Mouse (Mus musculus): ENCODE measurements around the gene Ppfia1.

The Ppfia1 gene

DNA sequence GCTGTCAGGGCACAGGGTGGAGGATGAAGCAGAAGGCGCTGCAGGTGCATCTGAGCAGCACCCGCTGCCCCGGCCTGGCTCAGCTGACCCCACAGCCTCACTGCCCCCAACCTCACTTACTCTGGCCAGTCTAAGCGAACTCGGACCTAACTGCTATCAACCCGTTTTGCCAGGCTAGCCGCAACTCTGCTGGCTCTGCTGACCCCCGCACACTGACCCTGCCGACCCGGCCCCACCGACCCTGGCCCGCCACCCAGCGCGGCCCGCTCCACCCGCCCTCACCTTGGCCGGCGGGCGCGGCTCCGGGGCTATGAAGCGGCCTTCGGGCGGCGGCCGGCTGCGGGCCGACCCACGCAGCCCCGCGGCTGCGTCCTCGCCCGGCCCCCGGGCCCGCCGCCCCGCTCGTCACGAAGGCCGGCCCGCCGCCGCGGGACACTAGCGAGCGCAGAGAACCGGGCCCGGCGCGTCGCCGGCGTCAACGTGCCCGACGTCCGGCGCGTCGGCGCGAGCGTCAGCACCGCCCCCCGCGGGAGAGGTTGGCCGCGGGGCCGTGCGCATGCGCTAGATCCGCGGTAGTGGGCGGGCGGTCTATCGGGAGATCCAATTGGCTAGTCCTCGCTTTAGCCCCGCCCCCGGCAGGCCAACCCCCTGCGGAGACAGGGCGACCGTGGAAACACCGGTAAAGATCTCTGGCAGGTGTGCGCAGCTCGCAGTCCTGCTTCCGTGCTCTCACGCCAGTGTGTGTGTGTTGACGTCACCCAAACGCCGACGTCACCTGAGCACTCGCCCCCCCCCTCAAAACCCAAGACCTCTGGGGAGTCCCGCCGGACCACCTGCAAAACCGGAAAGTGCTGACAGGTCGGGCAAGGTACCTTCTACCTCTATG, at the start of gene Ppfia1:
Gene Ppfia1, minus strand, starts transcription at position 493 of the 886 bp plus-strand sequence.
- DNase-seq: peak; percentile 98

DNA sequence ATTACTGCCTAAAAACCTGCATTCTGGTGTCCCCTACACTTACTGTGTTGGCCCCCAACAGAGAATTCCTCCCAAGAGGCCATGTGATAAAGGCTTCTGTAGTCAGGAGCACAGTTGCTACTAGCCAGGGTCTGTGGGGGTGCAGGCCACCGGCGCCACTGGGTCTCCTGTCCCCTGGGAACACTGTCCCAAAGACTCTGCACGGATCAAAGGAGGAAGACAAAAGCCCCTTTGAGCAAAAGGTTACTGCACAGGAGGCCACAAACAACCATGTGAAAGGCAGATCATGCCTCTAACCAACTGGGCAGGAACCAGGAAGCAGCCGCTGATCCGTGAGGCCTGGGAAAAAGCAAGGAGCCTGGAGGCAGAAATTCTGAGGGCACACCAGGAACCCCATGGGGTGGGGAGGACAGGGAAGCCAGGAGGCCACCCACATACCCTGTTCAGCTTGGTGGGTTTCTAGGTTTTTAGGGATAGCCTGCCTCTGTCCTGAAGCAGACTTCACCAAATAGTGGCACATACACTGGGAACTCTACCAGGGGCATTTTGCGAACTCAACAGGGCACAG, 46.9 kb upstream of the Ppfia1 start:
- DNase-seq: no peak

DNA sequence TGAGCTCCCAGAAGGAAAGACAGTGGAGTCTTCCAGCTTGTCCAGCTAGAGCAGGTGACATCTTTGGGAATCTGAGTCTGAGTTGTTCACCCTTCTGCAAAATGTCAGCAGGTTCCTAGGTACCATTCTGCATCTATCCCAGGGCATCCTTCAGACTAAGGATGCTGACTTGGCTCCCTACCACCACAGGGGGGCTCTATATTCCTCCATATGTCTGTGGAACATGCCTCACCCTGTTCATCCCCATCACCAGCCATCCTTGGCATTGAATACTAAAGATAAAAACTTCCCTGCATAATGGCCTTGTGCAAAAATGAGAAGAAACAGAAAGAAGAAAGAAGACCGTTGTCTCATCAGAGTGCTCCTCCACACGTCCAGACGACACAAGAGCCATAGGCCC, 36.0 kb upstream of the Ppfia1 start:
- DNase-seq: no peak

DNA sequence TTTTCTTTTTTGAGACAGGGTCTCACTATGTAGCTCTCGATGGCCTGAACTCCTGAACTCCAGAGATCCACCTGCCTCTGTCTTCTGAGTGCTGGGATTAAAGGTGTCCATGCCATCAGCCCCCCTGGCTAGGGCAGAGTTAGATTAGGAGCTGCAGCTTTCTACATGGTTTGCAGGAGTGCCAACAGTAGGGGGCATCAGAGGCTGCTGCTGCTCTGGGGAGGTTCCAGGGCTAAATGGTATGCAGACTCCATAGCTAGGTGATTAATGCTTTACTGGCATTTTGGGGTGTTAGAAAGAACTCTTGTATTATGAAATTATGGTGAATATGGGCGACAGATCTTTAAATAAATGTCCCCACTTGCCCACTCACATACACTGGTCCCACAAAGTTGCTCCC, 33.8 kb upstream of the Ppfia1 start:
- DNase-seq: peak; percentile 62

DNA sequence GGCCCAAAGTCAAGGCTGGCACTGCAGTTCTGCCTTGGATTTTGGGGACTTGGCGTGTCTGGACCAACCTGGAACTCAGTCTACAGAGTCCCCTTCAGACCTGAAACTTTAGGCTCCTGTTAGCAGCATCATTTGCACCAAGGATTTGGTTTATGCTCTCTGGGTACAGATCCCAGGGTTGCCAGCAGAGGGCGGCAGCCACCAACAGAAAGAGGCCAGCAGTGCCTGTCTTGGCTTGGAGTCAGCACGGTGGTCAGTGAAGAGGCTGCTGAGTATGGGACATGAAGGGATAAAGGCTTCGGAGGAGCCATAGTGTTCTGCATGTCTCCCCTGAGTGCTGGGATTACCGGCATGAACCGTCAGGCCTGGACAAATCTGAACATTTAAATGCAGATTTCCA, 32.1 kb upstream of the Ppfia1 start:
- DNase-seq: peak; percentile 74

DNA sequence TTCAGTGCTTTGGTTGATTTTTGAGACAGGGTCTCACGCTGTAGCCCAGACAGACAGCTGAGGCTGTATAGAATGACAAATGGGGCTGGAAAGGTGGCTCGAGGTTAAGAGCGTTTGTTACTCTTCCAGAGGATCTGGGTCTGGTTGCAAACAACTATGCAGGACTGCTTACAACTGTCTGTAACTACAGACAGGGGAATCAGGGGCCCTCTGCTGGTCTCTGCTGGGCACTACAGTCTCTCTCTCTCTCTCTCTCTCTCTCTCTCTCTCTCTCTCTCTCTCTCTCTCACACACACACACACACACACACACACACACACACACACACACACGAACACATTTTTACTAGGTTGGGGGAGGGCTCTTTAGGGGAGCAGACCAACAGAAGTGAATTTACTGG, 30.1 kb upstream of the Ppfia1 start:
- peak; percentile 62 for DNase-seq

DNA sequence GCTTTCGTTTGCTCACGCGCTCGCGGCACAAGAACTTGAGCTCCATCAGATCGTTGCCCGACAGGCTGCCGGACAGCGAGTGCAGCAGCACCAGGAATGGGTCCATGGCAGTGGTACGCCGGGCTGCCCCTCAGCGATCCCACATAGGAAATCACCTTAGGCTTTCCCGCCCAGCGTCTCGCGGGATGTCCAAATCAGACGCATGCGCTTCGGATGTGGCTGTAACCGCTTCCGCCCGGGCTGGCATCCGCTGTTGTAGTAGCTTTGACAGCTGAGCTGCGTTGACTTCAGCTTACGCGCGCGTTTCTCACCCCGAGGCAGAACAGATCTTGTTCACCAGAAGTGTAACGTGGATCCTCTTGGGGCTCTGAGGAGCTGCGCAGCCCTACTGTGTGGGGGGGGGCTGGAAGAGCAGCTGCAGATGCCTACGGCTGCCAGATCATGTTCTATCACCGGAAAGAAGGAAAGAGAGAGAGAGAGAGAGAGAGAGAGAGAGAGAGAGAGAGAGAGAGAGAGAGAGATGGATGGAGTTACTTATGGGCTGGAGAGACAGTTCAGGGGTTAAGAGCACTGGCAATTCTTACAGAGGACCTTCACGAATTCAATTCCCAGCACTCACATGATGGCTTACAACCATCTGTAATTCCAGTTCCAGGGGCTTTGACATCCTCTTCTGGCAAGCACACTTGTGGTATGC, 28.9 kb upstream of the Ppfia1 start, which contains the start of gene Fadd:
Gene Fadd, minus strand, starts transcription at position 180 of the 697 bp plus-strand sequence.
- DNase-seq: peak; percentile 94

DNA sequence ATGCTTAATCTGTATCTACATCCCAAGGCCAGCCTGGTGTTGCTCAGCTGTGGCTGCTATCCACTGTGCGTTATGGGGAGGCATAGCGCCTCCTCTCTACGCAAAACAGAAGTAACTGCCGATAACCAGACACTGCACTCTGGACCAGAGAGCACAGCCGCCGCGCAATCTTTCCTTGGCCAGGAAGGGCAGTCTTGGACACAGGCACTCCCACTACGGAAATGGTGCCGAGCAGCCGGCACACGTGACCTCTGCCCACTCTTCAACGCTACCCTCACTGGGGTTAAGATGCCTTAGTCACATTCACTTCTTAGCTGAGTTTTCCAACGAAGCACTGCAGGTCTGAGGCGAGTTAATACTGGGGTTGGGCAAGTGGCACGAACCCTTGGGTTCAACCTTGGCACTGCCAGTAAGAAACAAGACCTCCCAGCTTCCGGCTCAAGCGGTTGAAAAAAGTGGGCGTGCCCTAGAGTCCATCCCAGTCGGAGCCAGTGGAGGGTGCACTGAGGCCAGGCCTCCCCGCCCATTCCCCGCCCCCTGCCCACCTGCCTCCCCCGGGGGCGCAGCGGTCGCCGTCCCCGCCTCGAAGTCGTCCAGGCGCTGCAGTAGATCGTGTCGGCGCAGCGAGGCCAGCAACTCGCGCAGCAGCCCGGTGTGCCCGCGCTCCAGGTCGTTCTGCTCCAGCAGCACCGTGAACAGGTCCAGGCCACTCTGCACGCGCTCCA, 28.2 kb upstream of the Ppfia1 start:
- peak; percentile 43 for DNase-seq

DNA sequence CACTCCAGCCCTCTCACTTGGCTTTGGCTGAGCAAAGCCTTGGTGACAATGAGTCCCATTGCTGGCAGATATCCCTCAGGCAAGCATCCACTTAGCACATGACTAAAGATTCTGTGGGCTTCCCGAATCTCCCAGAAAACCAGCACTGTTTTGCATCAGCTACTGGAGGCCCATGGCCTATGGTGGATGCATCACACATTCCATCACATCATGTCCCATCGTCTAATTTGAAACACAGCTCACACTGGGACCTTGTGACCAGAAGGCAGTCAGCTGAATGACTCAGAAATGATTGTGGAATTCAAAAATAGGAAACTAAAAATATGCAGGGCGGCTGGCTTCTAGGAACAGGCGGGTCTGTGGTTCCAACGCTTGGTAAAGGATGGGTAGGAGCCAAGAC, 24.3 kb upstream of the Ppfia1 start:
- DNase-seq: no peak

DNA sequence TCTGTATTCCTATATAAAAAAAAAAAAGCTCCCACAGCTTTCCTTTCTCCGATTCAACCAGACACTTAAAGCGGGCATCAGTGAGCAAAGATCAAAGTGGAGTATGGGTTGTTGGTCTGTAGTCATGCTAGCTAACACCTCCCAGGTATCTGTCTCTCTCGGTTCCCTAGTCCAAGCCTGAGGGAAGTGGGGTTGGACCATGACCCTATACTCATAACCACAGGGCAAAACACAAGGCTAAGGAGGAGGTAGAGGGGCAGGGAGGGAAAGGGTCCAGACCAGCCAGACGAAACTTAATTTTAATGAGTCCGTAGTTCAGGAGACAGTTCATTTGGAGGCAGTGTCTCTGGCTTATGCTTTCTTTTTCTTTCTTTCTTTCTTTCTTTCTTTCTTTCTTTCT, 18.7 kb upstream of the Ppfia1 start:
- DNase-seq: no peak

DNA sequence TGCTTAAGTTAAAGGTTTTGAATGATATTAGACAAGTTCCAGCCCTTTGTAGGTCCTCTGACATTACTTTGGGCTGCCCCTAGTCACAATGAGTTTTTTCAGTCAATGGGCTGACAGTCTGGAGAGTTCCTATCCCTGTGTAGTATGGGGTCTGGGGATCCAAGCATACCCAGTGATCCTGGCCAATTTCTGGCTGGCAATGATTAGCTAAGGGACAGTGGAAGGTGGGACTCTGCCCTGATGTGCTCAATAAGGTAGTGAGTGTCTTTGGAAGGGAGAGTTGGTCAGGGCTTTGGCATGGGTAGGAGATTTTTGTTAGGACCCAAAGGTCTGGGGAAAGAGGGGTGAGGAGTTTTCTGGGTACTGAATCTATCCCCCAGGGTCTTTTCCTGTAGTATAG, 18.1 kb upstream of the Ppfia1 start:
- DNase-seq: no peak

DNA sequence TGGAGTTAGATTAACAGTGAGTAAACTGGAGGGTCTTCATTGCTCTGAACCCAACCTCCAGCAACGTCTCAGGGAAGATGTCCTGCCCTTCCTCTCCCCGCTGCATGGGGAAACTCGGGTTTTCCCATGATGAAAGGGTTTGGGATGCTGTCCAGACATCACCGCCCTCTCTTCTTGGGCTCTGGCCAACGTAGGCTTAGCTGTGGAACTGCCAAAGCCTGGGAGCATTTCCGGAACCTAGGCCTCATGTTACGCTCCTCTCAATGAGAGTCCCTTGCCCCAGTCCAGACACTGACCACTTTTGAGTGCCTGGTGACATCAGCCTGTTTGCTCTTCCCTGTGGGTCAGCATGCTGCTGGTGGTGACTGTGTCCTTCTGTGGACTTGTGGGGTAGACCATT, 15.9 kb upstream of the Ppfia1 start:
- DNase-seq: peak; percentile 19

DNA sequence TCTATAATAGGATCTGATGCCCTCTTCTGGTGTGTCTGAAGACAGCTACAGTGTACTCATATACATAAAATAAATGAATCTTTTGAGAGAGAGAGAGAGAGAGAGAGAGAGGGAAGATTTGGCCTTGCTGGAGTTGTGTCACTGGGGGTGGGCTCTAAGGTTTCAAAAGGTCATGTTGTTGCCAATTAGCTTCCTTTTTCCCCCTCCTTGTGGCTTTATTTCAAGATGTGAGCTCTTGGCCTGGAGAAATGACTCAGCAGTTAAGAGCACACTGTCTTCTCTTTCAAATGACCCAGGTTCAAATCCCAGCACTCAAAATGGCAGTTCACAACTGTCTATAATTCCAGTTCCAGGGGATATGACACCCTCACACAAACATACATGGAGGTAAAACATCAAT, 14.6 kb upstream of the Ppfia1 start:
- DNase-seq: no peak

DNA sequence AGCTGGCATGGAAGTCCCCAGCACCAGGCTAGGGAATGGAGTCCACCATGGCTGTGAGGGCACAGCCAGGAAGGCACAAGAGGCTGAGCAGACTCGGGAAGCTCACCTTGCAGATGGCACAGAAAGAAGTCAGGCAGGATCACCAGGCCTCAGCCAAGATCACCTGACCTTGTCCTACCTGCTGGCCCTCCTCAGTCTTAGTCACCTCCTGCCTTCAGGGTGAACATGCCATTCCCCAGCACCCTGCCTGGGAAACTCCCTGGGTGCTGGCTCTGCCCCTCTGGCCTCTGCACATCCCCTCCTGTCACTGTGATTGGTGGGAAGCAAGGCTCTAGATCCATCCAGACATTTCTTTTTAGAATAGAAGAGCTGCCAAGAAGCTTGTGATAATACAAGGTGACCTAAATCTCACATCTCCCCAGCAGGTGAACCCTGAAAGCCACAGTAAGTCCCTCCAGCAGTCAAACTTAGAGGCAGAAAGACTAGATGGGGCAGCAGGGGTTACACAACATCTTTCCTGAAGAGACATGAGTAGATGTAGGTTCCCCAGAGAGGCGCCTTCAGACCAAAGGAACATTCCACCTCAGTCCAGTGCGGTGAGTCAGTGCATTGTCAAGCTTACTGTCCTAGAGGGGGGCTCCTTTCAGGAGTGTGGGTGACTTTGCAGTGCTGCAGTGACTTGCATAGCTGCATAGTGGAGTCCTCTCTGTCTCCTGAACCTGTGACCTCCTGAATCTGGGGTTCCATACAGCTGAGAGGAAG, 13.6 kb upstream of the Ppfia1 start:
- no peak for DNase-seq

DNA sequence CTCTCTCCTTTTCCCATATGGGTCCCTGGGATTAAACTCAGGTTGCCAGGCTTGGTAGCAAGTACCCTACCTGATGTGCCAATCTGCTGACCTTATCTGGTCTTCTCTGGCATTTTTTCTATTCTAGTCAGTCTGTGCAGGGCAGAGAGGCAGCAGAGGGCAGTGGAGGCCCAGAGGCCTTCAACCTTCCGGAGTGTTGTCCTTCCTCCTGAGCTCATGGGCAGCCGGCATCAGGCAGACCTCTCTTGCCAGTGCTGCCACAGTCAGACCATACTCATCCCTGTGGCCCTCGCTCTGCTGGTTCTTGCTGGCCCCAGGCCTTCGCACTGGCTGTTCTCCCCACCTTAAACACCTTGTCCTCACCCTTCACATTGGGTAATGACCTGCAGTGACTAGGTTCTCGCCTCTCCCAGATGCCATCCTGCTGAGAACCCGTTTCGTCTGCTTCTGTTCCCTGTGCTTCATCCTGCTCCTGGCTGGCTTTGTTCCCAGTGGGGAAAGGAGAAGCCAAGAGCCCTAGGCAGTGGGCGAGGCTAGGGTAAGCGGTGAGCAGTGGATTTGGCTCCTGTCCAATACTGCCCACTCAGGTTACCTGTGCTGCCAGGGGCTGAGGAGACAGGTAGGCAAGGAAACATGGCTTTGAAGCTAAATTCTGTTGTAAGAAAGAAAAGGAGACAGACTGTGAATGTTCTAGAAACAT, 10.1 kb upstream of the Ppfia1 start:
- no peak for DNase-seq

DNA sequence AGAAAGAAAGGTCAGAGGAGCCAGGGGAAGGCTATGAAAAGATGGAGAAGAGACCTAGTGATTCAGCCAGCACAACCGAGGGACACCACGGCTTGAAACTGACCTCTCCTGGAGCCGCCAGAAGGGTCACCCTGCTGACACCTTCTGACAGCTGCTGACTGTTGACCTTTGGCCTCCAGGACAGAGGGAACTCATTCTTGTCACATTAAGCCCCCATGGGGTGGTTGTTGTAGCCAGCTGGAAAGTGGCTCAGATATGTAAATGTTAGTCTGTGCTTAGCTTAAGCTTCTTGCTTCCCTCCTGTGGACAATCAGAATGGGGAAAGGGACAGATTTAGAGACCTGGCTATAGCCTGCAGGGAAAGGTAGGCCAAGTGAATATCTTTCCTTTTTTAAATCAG, 8.5 kb upstream of the Ppfia1 start:
- DNase-seq: no peak

DNA sequence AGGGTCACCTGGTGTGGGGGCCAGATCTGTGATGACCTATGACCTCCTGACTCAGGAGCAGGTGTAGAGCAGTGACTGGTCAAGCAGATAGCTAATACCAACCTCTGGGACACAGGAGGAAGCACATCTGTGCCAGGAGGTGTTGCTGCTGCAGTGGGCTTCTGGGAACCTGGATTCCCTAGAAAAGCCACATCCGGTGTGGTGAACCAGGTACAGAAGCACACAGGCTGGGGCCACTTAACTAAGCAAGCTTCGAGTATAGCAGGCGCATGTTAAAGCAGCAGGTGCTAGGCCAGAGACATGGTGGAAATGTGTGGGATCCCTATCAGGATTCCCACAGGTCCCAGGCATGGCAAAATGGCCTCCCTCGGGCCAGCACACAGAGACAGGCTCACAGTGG, 7.1 kb upstream of the Ppfia1 start:
- no peak for DNase-seq

DNA sequence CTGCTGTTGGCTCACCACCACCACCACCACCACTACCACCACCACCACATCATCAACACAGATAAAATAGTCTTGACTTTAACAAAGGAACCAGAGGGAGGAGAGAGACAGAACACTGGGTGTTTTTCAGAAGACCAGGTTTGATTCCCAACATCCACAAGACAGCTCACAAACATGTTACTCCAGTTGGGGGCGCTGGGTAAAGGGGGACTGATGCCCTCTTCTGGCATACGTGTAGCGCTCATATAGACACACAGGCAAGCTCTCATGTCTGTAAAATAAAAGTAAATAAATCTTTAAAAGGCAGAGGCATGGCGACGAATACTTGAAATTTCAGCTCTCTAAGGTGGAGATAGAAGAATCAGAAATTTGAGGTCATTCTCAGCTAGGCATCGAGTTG, 5.0 kb upstream of the Ppfia1 start:
- DNase-seq: no peak

DNA sequence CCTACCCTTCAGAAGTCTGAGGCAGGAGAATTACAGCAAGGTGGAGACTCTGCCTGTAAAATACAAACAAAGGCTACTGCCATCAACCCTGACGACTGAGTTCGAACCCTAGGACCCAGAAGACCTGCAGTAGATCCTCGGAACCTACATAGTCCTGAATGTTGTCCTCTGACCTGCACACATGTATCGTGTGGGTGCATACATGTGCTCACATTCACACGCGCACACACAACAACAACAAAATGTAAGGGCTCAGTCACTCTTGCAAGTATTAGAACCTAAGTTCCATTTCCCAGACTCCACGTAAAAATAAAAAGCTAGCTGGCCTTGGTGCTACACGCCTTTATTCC, 569 bp upstream of the Ppfia1 start:
- no peak for DNase-seq

DNA sequence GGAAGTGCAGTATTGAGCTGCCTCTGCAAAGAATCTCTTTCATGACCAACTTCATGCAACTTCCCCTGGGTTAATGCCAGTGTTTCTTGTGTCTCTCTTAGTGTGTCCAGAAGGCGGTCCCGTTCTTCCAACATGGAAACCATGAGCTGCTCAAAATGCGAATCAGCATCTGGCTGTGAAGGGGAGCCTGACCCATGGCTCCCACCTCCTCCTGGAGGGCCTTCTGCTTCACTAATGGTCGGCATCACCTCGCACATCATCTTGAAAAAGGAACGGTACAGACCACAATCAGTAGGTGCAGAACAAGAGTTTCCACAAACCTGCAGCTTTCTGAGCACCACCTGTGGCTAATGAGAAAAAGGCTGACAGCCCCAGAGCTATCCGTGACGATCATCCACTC, 1.3 kb downstream of the Ppfia1 start:
- no peak for DNase-seq

DNA sequence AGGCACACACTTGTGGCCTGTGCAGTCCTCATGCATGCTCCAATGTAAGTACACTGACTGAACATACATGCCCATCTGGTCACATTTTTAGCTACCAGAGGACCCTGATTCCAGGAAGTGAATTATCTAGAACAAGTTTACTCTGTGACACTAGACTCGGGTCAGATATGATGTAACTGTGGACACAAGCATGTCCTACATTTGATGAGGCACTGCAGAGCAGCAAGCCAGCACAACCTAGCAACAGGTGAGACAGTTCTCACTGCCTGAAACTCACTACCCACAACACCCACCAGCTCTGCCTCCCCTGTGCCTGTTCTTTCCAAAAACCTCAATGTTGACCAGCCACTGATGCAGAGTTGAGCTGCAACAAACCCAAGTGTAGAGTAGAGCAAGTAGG, 2.7 kb downstream of the Ppfia1 start:
- DNase-seq: no peak

Data from right cerebral cortex, postnatal 14 days (tissue).